Mouse (Mus musculus): ENCODE measurements around the gene Srd5a3. TPM values are rescaled to one million over a fixed set of nuclear protein-coding genes. Genes with fewer than 3 reads are reported as not detected.

Gene Srd5a3
- polyA plus RNA-seq, 1 experiment from 2014 or later = 17.4 TPM

DNA sequence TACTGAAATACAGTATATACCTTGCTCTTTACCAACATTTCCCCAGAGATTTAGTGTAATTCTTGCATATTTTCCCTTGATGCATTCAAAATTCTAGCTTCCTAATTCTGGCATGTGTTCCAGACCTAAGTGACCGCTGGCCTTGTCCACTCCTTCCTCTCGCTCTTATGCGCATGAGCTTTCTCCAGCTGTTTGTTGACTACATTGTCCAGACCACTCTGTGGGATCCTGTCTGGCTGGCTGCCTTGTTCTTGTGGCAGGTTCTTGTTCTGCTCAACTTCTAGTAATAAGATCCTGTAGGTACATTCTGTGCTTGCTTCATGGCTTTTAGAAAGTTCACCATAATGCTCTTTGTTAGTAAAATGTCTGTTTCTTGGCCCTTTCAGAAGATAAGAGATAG, 63.1 kb downstream of the Srd5a3 start:
- Histone ChIP-seq H3K4me2 (no peak overlapping the region), H3K4me3 (no peak overlapping the region), H3K27me3 (replicated peaks) (no peaks in the 10 kb centered on the region), H3K9me3 (replicated peaks) (no peaks in the 10 kb centered on the region), H3K36me3 (peaks cover 88% of the 10 kb centered on the region), H3K4me1 (no peaks in the 10 kb centered on the region), H3K9ac (no peak overlapping the region), H3K27ac (no peak overlapping the region)
- no peak for ATAC-seq
- 88% methylated on average over 3 of the region's 3 CpGs for WGBS (ENCODE audit: insufficient replicate concordance)

Other genes with a start within 250 kb of the Srd5a3 start
- gene Kdr, start 161.8 kb upstream of the Srd5a3 start, polyA plus RNA-seq (2016; fragmentation: Nextera tagmentation; extraction: Ambion mirVana) = 16.7 and 18.6 TPM in 2 replicates
- gene Tmem165, start 43.6 kb downstream of the Srd5a3 start, polyA plus RNA-seq (2016; fragmentation: Nextera tagmentation; extraction: Ambion mirVana) = 57.4 and 59.9 TPM in 2 replicates
- gene Clock, start 164.5 kb downstream of the Srd5a3 start, polyA plus RNA-seq (2016; fragmentation: Nextera tagmentation; extraction: Ambion mirVana) = 3.6 and 4.1 TPM in 2 replicates
- not detected in 2 replicates for gene Pdcl2, start 190.9 kb downstream of the Srd5a3 start, polyA plus RNA-seq (2016; fragmentation: Nextera tagmentation; extraction: Ambion mirVana)
- gene Nmu, start 223.5 kb downstream of the Srd5a3 start, polyA plus RNA-seq (2016; fragmentation: Nextera tagmentation; extraction: Ambion mirVana) = not detected in 2 replicates

All from liver, embryonic 12.5 days (tissue).